Mouse (Mus musculus): Measurements from ENCODE around the gene Zfp64. TPM values are rescaled to one million over a fixed set of nuclear protein-coding genes. Genes with fewer than 3 reads are reported as not detected.
A peak's percentile ranks its signal among the peaks of the same experiment; 100 is the strongest.

Zfp64 gene
- polyA plus RNA-seq, 1 experiment from 2014 or later: 44.3 TPM

- Histone ChIP-seq H3K4me3 (no peak overlapping the region), H3K9me3 (replicated peaks) (no peaks in the 10 kb centered on the region), H3K27me3 (ENCODE audit: low read depth, poor library complexity, severe bottlenecking) (no peaks in the 10 kb centered on the region), H3K4me1 (peaks cover 22% of the 10 kb centered on the region), H3K27ac (no peak overlapping the region), H3K36me3 (no peaks in the 10 kb centered on the region)
- 81% methylated on average over 4 of the region's 4 CpGs for WGBS
- DNase-seq (ENCODE audit: low spot score): no peak
These were observed 77.2 kb downstream of the Zfp64 start for GRCm38 (mm10) chr2:168878158-168878557.

- Histone ChIP-seq H3K27me3 (ENCODE audit: low read depth, poor library complexity, severe bottlenecking) (no peaks in the 10 kb centered on the region), H3K4me3 (no peak overlapping the region), H3K9me3 (replicated peaks) (no peaks in the 10 kb centered on the region), H3K4me1 (peaks cover 37% of the 10 kb centered on the region), H3K27ac (no peak overlapping the region), H3K36me3 (no peaks in the 10 kb centered on the region)
- WGBS: 86% methylated on average over 10 of the region's 10 CpGs
- DNase-seq (ENCODE audit: low spot score): no peak
These were observed 78.8 kb downstream of the Zfp64 start for GRCm38 (mm10) chr2:168876631-168877030.

- Histone ChIP-seq H3K4me1 (peaks cover 42% of the 10 kb centered on the region), H3K4me3 (no peak overlapping the region), H3K36me3 (no peaks in the 10 kb centered on the region), H3K27me3 (ENCODE audit: low read depth, poor library complexity, severe bottlenecking) (no peaks in the 10 kb centered on the region), H3K27ac (no peak overlapping the region), H3K9me3 (replicated peaks) (no peaks in the 10 kb centered on the region)
- WGBS: 84% methylated on average over 6 of the region's 6 CpGs
- DNase-seq (ENCODE audit: low spot score): no peak
These were observed 80.9 kb downstream of the Zfp64 start for GRCm38 (mm10) chr2:168874498-168874897.

GRCm38 (mm10) chr2:168871767-168872511, 83.4 kb downstream of the Zfp64 start:
- Histone ChIP-seq H3K4me3 (peak overlapping the region; percentile 32), H3K36me3 (no peaks in the 10 kb centered on the region), H3K27ac (peak overlapping the region; percentile 70), H3K27me3 (ENCODE audit: low read depth, poor library complexity, severe bottlenecking) (no peaks in the 10 kb centered on the region), H3K4me1 (peaks cover 53% of the 10 kb centered on the region), H3K9me3 (replicated peaks) (no peaks in the 10 kb centered on the region)
- peak; percentile 60 for DNase-seq (ENCODE audit: low spot score)
- 17% methylated on average over 22 of the region's 22 CpGs for WGBS

GRCm38 (mm10) chr2:168870480-168870879, 84.9 kb downstream of the Zfp64 start:
- H3K4me1 ChIP-seq: peaks cover 58% of the 10 kb centered on the region
- H3K9me3 ChIP-seq (replicated peaks): no peaks in the 10 kb centered on the region
- peak; percentile 53 for DNase-seq (ENCODE audit: low spot score)
- H3K36me3 ChIP-seq: no peaks in the 10 kb centered on the region
- H3K4me3 ChIP-seq: no peak overlapping the region
- WGBS: 60% methylated on average over 4 of the region's 4 CpGs
- no peaks in the 10 kb centered on the region for H3K27me3 ChIP-seq (ENCODE audit: low read depth, poor library complexity, severe bottlenecking)
- H3K27ac ChIP-seq: no peak overlapping the region

- Histone ChIP-seq H3K4me3 (no peak overlapping the region), H3K27me3 (ENCODE audit: low read depth, poor library complexity, severe bottlenecking) (no peaks in the 10 kb centered on the region), H3K36me3 (no peaks in the 10 kb centered on the region), H3K27ac (no peak overlapping the region), H3K9me3 (replicated peaks) (no peaks in the 10 kb centered on the region), H3K4me1 (peaks cover 32% of the 10 kb centered on the region)
- DNase-seq (ENCODE audit: low spot score): no peak
- 83% methylated on average over 8 of the region's 8 CpGs for WGBS
These were observed 88.4 kb downstream of the Zfp64 start for GRCm38 (mm10) chr2:168866942-168867341.

- WGBS: 76% methylated on average over 10 of the region's 10 CpGs
- H3K36me3 ChIP-seq: no peaks in the 10 kb centered on the region
- no peak overlapping the region for H3K4me3 ChIP-seq
- H3K4me1 ChIP-seq: peaks cover 29% of the 10 kb centered on the region
- H3K9me3 ChIP-seq (replicated peaks): no peaks in the 10 kb centered on the region
- H3K27ac ChIP-seq: no peak overlapping the region
- DNase-seq (ENCODE audit: low spot score): no peak
- no peaks in the 10 kb centered on the region for H3K27me3 ChIP-seq (ENCODE audit: low read depth, poor library complexity, severe bottlenecking)
These were observed 89.0 kb downstream of the Zfp64 start for GRCm38 (mm10) chr2:168866436-168866835.

- DNase-seq (ENCODE audit: low spot score): no peak
- no peak overlapping the region for H3K4me3 ChIP-seq
- H3K36me3 ChIP-seq: no peaks in the 10 kb centered on the region
- H3K4me1 ChIP-seq: peaks cover 41% of the 10 kb centered on the region
- H3K9me3 ChIP-seq (replicated peaks): no peaks in the 10 kb centered on the region
- 84% methylated on average over 5 of the region's 5 CpGs for WGBS
- no peaks in the 10 kb centered on the region for H3K27me3 ChIP-seq (ENCODE audit: low read depth, poor library complexity, severe bottlenecking)
- no peak overlapping the region for H3K27ac ChIP-seq
These were observed 90.5 kb downstream of the Zfp64 start for GRCm38 (mm10) chr2:168864905-168865304.

GRCm38 (mm10) chr2:168862694-168863093, 92.7 kb downstream of the Zfp64 start:
- no peaks in the 10 kb centered on the region for H3K9me3 ChIP-seq (replicated peaks)
- no peaks in the 10 kb centered on the region for H3K27me3 ChIP-seq (ENCODE audit: low read depth, poor library complexity, severe bottlenecking)
- 33% methylated on average over 4 of the region's 4 CpGs for WGBS
- H3K27ac ChIP-seq: peak overlapping the region; percentile 54
- no peak for DNase-seq (ENCODE audit: low spot score)
- H3K36me3 ChIP-seq: no peaks in the 10 kb centered on the region
- H3K4me1 ChIP-seq: peaks cover 43% of the 10 kb centered on the region
- no peak overlapping the region for H3K4me3 ChIP-seq

GRCm38 (mm10) chr2:168860922-168861740, 94.3 kb downstream of the Zfp64 start:
- peak overlapping the region; percentile 72 for H3K27ac ChIP-seq
- H3K27me3 ChIP-seq (ENCODE audit: low read depth, poor library complexity, severe bottlenecking): no peaks in the 10 kb centered on the region
- no peak overlapping the region for H3K4me3 ChIP-seq

GRCm38 (mm10) chr2:168860032-168860691, 95.2 kb downstream of the Zfp64 start:
- Histone ChIP-seq H3K36me3 (no peaks in the 10 kb centered on the region), H3K27ac (peak overlapping the region; percentile 72), H3K27me3 (ENCODE audit: low read depth, poor library complexity, severe bottlenecking) (no peaks in the 10 kb centered on the region), H3K9me3 (replicated peaks) (no peaks in the 10 kb centered on the region), H3K4me1 (peaks cover 45% of the 10 kb centered on the region), H3K4me3 (no peak overlapping the region)
- 14% methylated on average over 16 of the region's 16 CpGs for WGBS
- DNase-seq (ENCODE audit: low spot score): peak; percentile 45

More at GRCm38 (mm10) chr2:168860922-168861740, 94.3 kb downstream of the Zfp64 start:
- peaks cover 39% of the 10 kb centered on the region for H3K4me1 ChIP-seq
- 44% methylated on average over 24 of the region's 24 CpGs for WGBS
- no peaks in the 10 kb centered on the region for H3K9me3 ChIP-seq (replicated peaks)
- H3K36me3 ChIP-seq: no peaks in the 10 kb centered on the region
- no peak for DNase-seq (ENCODE audit: low spot score)

GRCm38 (mm10) chr2:168856638-168857037, 98.7 kb downstream of the Zfp64 start:
- peak overlapping the region; percentile 44 for H3K27ac ChIP-seq
- DNase-seq (ENCODE audit: low spot score): no peak
- no peaks in the 10 kb centered on the region for H3K27me3 ChIP-seq (ENCODE audit: low read depth, poor library complexity, severe bottlenecking)
- H3K36me3 ChIP-seq: no peaks in the 10 kb centered on the region
- 58% methylated on average over 7 of the region's 7 CpGs for WGBS
- no peak overlapping the region for H3K4me3 ChIP-seq
- peaks cover 41% of the 10 kb centered on the region for H3K4me1 ChIP-seq
- H3K9me3 ChIP-seq (replicated peaks): no peaks in the 10 kb centered on the region

- WGBS: 49% methylated on average over 1 of the region's 1 CpGs
These were observed 100.6 kb downstream of the Zfp64 start for GRCm38 (mm10) chr2:168854777-168855176.

More at GRCm38 (mm10) chr2:168854777-168855176, 100.6 kb downstream of the Zfp64 start:
- Histone ChIP-seq H3K27me3 (ENCODE audit: low read depth, poor library complexity, severe bottlenecking) (no peaks in the 10 kb centered on the region), H3K4me3 (no peak overlapping the region), H3K27ac (no peak overlapping the region), H3K4me1 (peaks cover 23% of the 10 kb centered on the region), H3K36me3 (no peaks in the 10 kb centered on the region), H3K9me3 (replicated peaks) (no peaks in the 10 kb centered on the region)
- no peak for DNase-seq (ENCODE audit: low spot score)

Data from limb, embryonic 10.5 days (tissue).